Mouse (Mus musculus) right cerebral cortex, adult 2 months (tissue): ENCODE measurements around the gene Ankrd10.
"Not testable (repeated sequence)": the region's sequence is repeated elsewhere in the genome, so short reads cannot be mapped to it uniquely, and the experiment has no call there.

Experiments
- DNase-seq, 2 experiments: peaks; one replicate each; pipeline ENCODE4 v3.0.0; 2021 to 2022; ENCODE audit warnings: low spot score in 2 of 2

Ankrd10 gene

GRCm38 (mm10) chr8:11635611-11636081 lies at the start of gene Ankrd10:
Ankrd10 (minus strand) TSS chr8:11635757.
- peak; percentile 92 to 95 for DNase-seq

GRCm38 (mm10) chr8:11684558-11684957 lies 49.0 kb upstream of the Ankrd10 start:
- DNase-seq = no peak

- no peak for DNase-seq
These were observed 32.8 kb upstream of the Ankrd10 start for GRCm38 (mm10) chr8:11668308-11668707.

- not testable (repeated sequence) for DNase-seq
These were observed 30.6 kb upstream of the Ankrd10 start for GRCm38 (mm10) chr8:11666023-11666716.

- no peak for DNase-seq
These were observed 26.4 kb upstream of the Ankrd10 start for GRCm38 (mm10) chr8:11661969-11662368.

GRCm38 (mm10) chr8:11650021-11650420 lies 14.5 kb upstream of the Ankrd10 start:
- DNase-seq = no peak

- DNase-seq = no peak
These were observed 7.6 kb upstream of the Ankrd10 start for GRCm38 (mm10) chr8:11643123-11643522.

GRCm38 (mm10) chr8:11640606-11641005 lies 5.0 kb upstream of the Ankrd10 start:
- no peak for DNase-seq

- no peak for DNase-seq
These were observed 2.0 kb upstream of the Ankrd10 start for GRCm38 (mm10) chr8:11637531-11637930.

- peak; percentile 75 to 79 for DNase-seq
These were observed 934 bp upstream of the Ankrd10 start for GRCm38 (mm10) chr8:11636324-11637057.

GRCm38 (mm10) chr8:11635012-11635577 lies 462 bp downstream of the Ankrd10 start:
- peak; percentile 80 for DNase-seq

GRCm38 (mm10) chr8:11634331-11635011 lies 1.1 kb downstream of the Ankrd10 start:
- peak in 1 of 2 experiments; percentile 10 for DNase-seq

- no peak for DNase-seq
These were observed 2.1 kb downstream of the Ankrd10 start for GRCm38 (mm10) chr8:11633414-11633813.

GRCm38 (mm10) chr8:11632406-11632805 lies 3.2 kb downstream of the Ankrd10 start:
- DNase-seq = no peak

- DNase-seq = no peak
These were observed 6.4 kb downstream of the Ankrd10 start for GRCm38 (mm10) chr8:11629206-11629605.

GRCm38 (mm10) chr8:11628506-11629132 lies 6.9 kb downstream of the Ankrd10 start:
- peak; percentile 47 to 70 for DNase-seq

- DNase-seq = no peak
These were observed 7.8 kb downstream of the Ankrd10 start for GRCm38 (mm10) chr8:11627717-11628116.

- no peak for DNase-seq
These were observed 10.5 kb downstream of the Ankrd10 start for GRCm38 (mm10) chr8:11625084-11625483.

GRCm38 (mm10) chr8:11619091-11619490 lies 16.5 kb downstream of the Ankrd10 start:
- no peak for DNase-seq

- DNase-seq = no peak
These were observed 17.5 kb downstream of the Ankrd10 start for GRCm38 (mm10) chr8:11618063-11618462.

- DNase-seq = peak in 1 of 2 experiments; percentile 68
These were observed 19.3 kb downstream of the Ankrd10 start for GRCm38 (mm10) chr8:11616294-11616693.
